Mouse (Mus musculus): ENCODE results near the gene Gm1604a. TPM values are rescaled to one million over a fixed set of nuclear protein-coding genes. Genes with fewer than 3 reads are reported as not detected.
"Not testable (repeated sequence)": the region's sequence is repeated elsewhere in the genome, so short reads cannot be mapped to it uniquely, and the experiment has no call there.

Gm1604a gene
- polyA plus RNA-seq, 1 experiment, result 0.14 TPM

- WGBS, result 77% methylated on average over 7 of the region's 8 CpGs
- not testable (repeated sequence) for H3K4me3 ChIP-seq (ENCODE audit: insufficient read depth, low read depth, low read length); H3K4me1 ChIP-seq (ENCODE audit: control insufficient read depth, insufficient read depth, low read length); DNase-seq; H3K36me3 ChIP-seq (ENCODE audit: control insufficient read depth, insufficient read depth, low read length); H3K27ac ChIP-seq (ENCODE audit: insufficient read depth, low read depth, low read length); H3K27me3 ChIP-seq (replicated peaks; ENCODE audit: control insufficient read depth, insufficient read depth, low read length)
Measured at GRCm38 (mm10) chr17:7116265-7116664, 90.9 kb downstream of the Gm1604a start.

GRCm38 (mm10) chr17:7120835-7121234 lies 95.5 kb downstream of the Gm1604a start:
- not testable (repeated sequence) for H3K4me3 ChIP-seq (ENCODE audit: insufficient read depth, low read depth, low read length); H3K27me3 ChIP-seq (replicated peaks; ENCODE audit: control insufficient read depth, insufficient read depth, low read length); H3K36me3 ChIP-seq (ENCODE audit: control insufficient read depth, insufficient read depth, low read length); H3K27ac ChIP-seq (ENCODE audit: insufficient read depth, low read depth, low read length); DNase-seq; H3K4me1 ChIP-seq (ENCODE audit: control insufficient read depth, insufficient read depth, low read length)
- WGBS, result 83% methylated on average over 3 of the region's 3 CpGs

- H3K4me1 ChIP-seq (ENCODE audit: control insufficient read depth, insufficient read depth, low read length); H3K4me3 ChIP-seq (ENCODE audit: insufficient read depth, low read depth, low read length); H3K27ac ChIP-seq (ENCODE audit: insufficient read depth, low read depth, low read length); H3K27me3 ChIP-seq (replicated peaks; ENCODE audit: control insufficient read depth, insufficient read depth, low read length); DNase-seq; H3K36me3 ChIP-seq (ENCODE audit: control insufficient read depth, insufficient read depth, low read length): not testable (repeated sequence)
- WGBS, result 61% methylated on average over 11 of the region's 11 CpGs
Measured at GRCm38 (mm10) chr17:7122554-7122953, 97.2 kb downstream of the Gm1604a start.

GRCm38 (mm10) chr17:7126475-7126874 lies 101.1 kb downstream of the Gm1604a start:
- not testable (repeated sequence) for H3K4me3 ChIP-seq (ENCODE audit: insufficient read depth, low read depth, low read length); DNase-seq; H3K4me1 ChIP-seq (ENCODE audit: control insufficient read depth, insufficient read depth, low read length); H3K27ac ChIP-seq (ENCODE audit: insufficient read depth, low read depth, low read length); H3K36me3 ChIP-seq (ENCODE audit: control insufficient read depth, insufficient read depth, low read length); H3K27me3 ChIP-seq (replicated peaks; ENCODE audit: control insufficient read depth, insufficient read depth, low read length)
- 30% methylated on average over 9 of the region's 10 CpGs for WGBS

GRCm38 (mm10) chr17:7134002-7134401 lies 108.6 kb downstream of the Gm1604a start:
- H3K4me1 ChIP-seq (ENCODE audit: control insufficient read depth, insufficient read depth, low read length); H3K36me3 ChIP-seq (ENCODE audit: control insufficient read depth, insufficient read depth, low read length); H3K27ac ChIP-seq (ENCODE audit: insufficient read depth, low read depth, low read length); H3K27me3 ChIP-seq (replicated peaks; ENCODE audit: control insufficient read depth, insufficient read depth, low read length); H3K4me3 ChIP-seq (ENCODE audit: insufficient read depth, low read depth, low read length); DNase-seq: not testable (repeated sequence)
- WGBS, result no CpG with 5 or more reads among the region's 7 CpGs

- H3K27me3 ChIP-seq (replicated peaks; ENCODE audit: control insufficient read depth, insufficient read depth, low read length); H3K4me3 ChIP-seq (ENCODE audit: insufficient read depth, low read depth, low read length); H3K27ac ChIP-seq (ENCODE audit: insufficient read depth, low read depth, low read length); H3K4me1 ChIP-seq (ENCODE audit: control insufficient read depth, insufficient read depth, low read length); H3K36me3 ChIP-seq (ENCODE audit: control insufficient read depth, insufficient read depth, low read length); DNase-seq: not testable (repeated sequence)
- 95% methylated on average over 7 of the region's 8 CpGs for WGBS
Measured at GRCm38 (mm10) chr17:7135277-7135676, 109.9 kb downstream of the Gm1604a start.

Other genes with a start within 250 kb of the Gm1604a start
- gene Ezr, start 242.8 kb upstream of the Gm1604a start, polyA plus RNA-seq (2012; rRNA removed), result 129 and 152 TPM in 2 replicates
- 37.9 and 42.7 TPM in 2 replicates for gene Rsph3b, start 76.9 kb upstream of the Gm1604a start, polyA plus RNA-seq (2012; rRNA removed)
- gene Tagap1, start 64.4 kb upstream of the Gm1604a start, polyA plus RNA-seq (2012; rRNA removed), result 19.7 and 20.5 TPM in 2 replicates
- gene Rnaset2b, start 54.9 kb upstream of the Gm1604a start, polyA plus RNA-seq (2012; rRNA removed), result 352 and 496 TPM in 2 replicates
- gene Gm49721, start 46.7 kb upstream of the Gm1604a start, polyA plus RNA-seq (2012; rRNA removed), result 1.8 and 4.4 TPM in 2 replicates
- 5.3 and 5.5 TPM in 2 replicates for gene Rps6ka2, start 144.5 kb downstream of the Gm1604a start, polyA plus RNA-seq (2012; rRNA removed)

Measured in kidney, adult 2 months (tissue).